Comparison of ENCODE assay signal across 8 mouse cellular contexts in genomic region chr14:122476041-122476821, GRCm38 (mm10). TPM values are rescaled to one million over a fixed set of nuclear protein-coding genes. Genes with fewer than 3 reads are reported as not detected.
DNase-seq lines count a peak whose midpoint lies in the region; ATAC-seq and TF ChIP-seq lines count a peak whose summit lies in the region.

No protein-coding gene starts in this region.

- DNase-seq in heart, adult 2 months, result peak in 1 of 2 experiments; percentile 42
- DNase-seq in heart, adult 9 months (ENCODE audit: low spot score in 2 of 2), result no peak
- peak; percentile 59 for DNase-seq in ES-CJ7 (ENCODE audit: low read depth, low spot score)
- DNase-seq in embryonic facial prominence, embryonic 14.5 days (ENCODE audit: low spot score), result no peak
- DNase-seq in neural tube, embryonic 11.5 days (ENCODE audit: low spot score), result peak; percentile 66
- no peak for DNase-seq in left cerebral cortex, adult 18-20 months (ENCODE audit: low spot score in 2 of 2)
- no peak for DNase-seq in adrenal gland, postnatal 4 days (ENCODE audit: low spot score in 2 of 2)

- no peak overlapping the region for H3K9ac ChIP-seq in heart, adult 2 months (ENCODE audit: low read depth, low read length)
- peak overlapping the region; percentile 63 for H3K9ac ChIP-seq in embryonic facial prominence, embryonic 14.5 days (ENCODE audit: low read depth, low read length)
- no peak overlapping the region for H3K9ac ChIP-seq in intestine, postnatal 0 days (ENCODE audit: low read depth, low read length)
- peak overlapping the region; percentile 95 for H3K9ac ChIP-seq in neural tube, embryonic 11.5 days (ENCODE audit: low read length)

- peak overlapping the region; percentile 68 for H3K4me2 ChIP-seq in embryonic facial prominence, embryonic 14.5 days (ENCODE audit: low read depth, low read length)
- H3K4me2 ChIP-seq in intestine, postnatal 0 days (replicated peaks; ENCODE audit: low read depth), result peak overlapping the region; percentile 66
- peak overlapping the region; percentile 72 for H3K4me2 ChIP-seq in neural tube, embryonic 11.5 days (ENCODE audit: low read depth)

- intact Hi-C loops in heart, adult 2 months (cut with DNase I), result no loop called here

- no peak overlapping the region for H3K27ac ChIP-seq in heart, adult 2 months
- peak overlapping the region; percentile 70; the same call in 1 of the 2 replicates for H3K27ac ChIP-seq in embryonic facial prominence, embryonic 14.5 days (replicated peaks; ENCODE audit: low read depth, low read length)
- no peak overlapping the region for H3K27ac ChIP-seq in intestine, postnatal 0 days (ENCODE audit: low read depth, low read length)
- peak overlapping the region; percentile 98 for H3K27ac ChIP-seq in neural tube, embryonic 11.5 days (ENCODE audit: low read depth, low read length)

- no peak; the same call in 1 of the 2 replicates for ATAC-seq in embryonic facial prominence, embryonic 14.5 days (ENCODE audit: low read depth)
- no peak for ATAC-seq in intestine, postnatal 0 days
- no peak for ATAC-seq in neural tube, embryonic 11.5 days (ENCODE audit: insufficient read depth, low FRiP score, low TSS enrichment)

- no peak for TF ChIP-seq EP300 in heart, adult 2 months (IDR thresholded peaks at IDR 0.05; ENCODE audit: insufficient read depth, low read depth, low read length)

- no peaks in the 10 kb centered on the region for H3K36me3 ChIP-seq in heart, adult 2 months (ENCODE audit: control insufficient read depth, insufficient read depth, low read length)
- H3K36me3 ChIP-seq in embryonic facial prominence, embryonic 14.5 days (ENCODE audit: control insufficient read depth, insufficient read depth, low read length), result no peaks in the 10 kb centered on the region
- H3K36me3 ChIP-seq in intestine, postnatal 0 days (ENCODE audit: control insufficient read depth, insufficient read depth), result no peaks in the 10 kb centered on the region
- H3K36me3 ChIP-seq in neural tube, embryonic 11.5 days (ENCODE audit: control insufficient read depth, insufficient read depth, low read length), result no peaks in the 10 kb centered on the region

- H3K9me3 ChIP-seq in embryonic facial prominence, embryonic 14.5 days (ENCODE audit: control insufficient read depth, low read length), result no peaks in the 10 kb centered on the region
- no peaks in the 10 kb centered on the region for H3K9me3 ChIP-seq in intestine, postnatal 0 days (ENCODE audit: control insufficient read depth)
- no peaks in the 10 kb centered on the region for H3K9me3 ChIP-seq in neural tube, embryonic 11.5 days (ENCODE audit: control insufficient read depth, low read length)

- no peaks in the 10 kb centered on the region for H3K79me2 ChIP-seq in heart, adult 2 months (replicated peaks; ENCODE audit: control insufficient read depth, insufficient read depth, low read length)

- H3K4me1 ChIP-seq in heart, adult 2 months (ENCODE audit: control insufficient read depth, insufficient read depth, low read length), result no peaks in the 10 kb centered on the region
- peaks cover 12% of the 10 kb centered on the region for H3K4me1 ChIP-seq in embryonic facial prominence, embryonic 14.5 days (ENCODE audit: control insufficient read depth, insufficient read depth, low read length)
- no peaks in the 10 kb centered on the region for H3K4me1 ChIP-seq in intestine, postnatal 0 days (replicated peaks; ENCODE audit: control insufficient read depth, insufficient read depth, low read length)
- peaks cover 15% of the 10 kb centered on the region; the same call in 1 of the 2 replicates for H3K4me1 ChIP-seq in neural tube, embryonic 11.5 days (ENCODE audit: control insufficient read depth, insufficient read depth, low read length)

- H3K4me3 ChIP-seq in heart, adult 2 months, result peak overlapping the region; percentile 9; the same call in 1 of the 2 replicates
- peak overlapping the region; percentile 49 for H3K4me3 ChIP-seq in embryonic facial prominence, embryonic 14.5 days (ENCODE audit: low read depth, low read length)
- H3K4me3 ChIP-seq in intestine, postnatal 0 days (ENCODE audit: low read depth, low read length), result peak overlapping the region; percentile 43
- peak overlapping the region; percentile 75 for H3K4me3 ChIP-seq in neural tube, embryonic 11.5 days (ENCODE audit: low read depth, low read length)

- no peak for TF ChIP-seq POLR2A in heart, adult 2 months (IDR thresholded peaks at IDR 0.05; ENCODE audit: insufficient read depth, low read depth, low read length)

- 2% methylated on average over 62 of the region's 62 CpGs for WGBS in heart, adult 2 months
- under 1% methylated on average over 46 of the region's 62 CpGs for WGBS in embryonic facial prominence, embryonic 14.5 days
- WGBS in intestine, postnatal 0 days, result under 1% methylated on average over 62 of the region's 62 CpGs
- WGBS in neural tube, embryonic 11.5 days, result under 1% methylated on average over 62 of the region's 62 CpGs

- H3K27me3 ChIP-seq in heart, adult 2 months (ENCODE audit: control insufficient read depth, insufficient read depth, low read length), result peaks cover 43% of the 10 kb centered on the region
- peaks cover 95% of the 10 kb centered on the region for H3K27me3 ChIP-seq in embryonic facial prominence, embryonic 14.5 days (replicated peaks; ENCODE audit: control insufficient read depth, insufficient read depth, low read length)
- peaks cover 99% of the 10 kb centered on the region for H3K27me3 ChIP-seq in intestine, postnatal 0 days (replicated peaks; ENCODE audit: control insufficient read depth, insufficient read depth, low read length)
- peaks cover 47% of the 10 kb centered on the region for H3K27me3 ChIP-seq in neural tube, embryonic 11.5 days (ENCODE audit: control insufficient read depth, insufficient read depth, low read length)

- TF ChIP-seq CTCF in heart, adult 2 months (IDR thresholded peaks at IDR 0.05), result no peak
- TF ChIP-seq CTCF in intestine, postnatal 0 days (IDR thresholded peaks at IDR 0.05; ENCODE audit: low read depth), result no peak

RNA-seq across cellular contexts. Expression of gene Zic2, which starts 1.0 kb away (rescaled TPM):
- total RNA-seq in heart, adult 2 months (2021), result not detected
- 0.31 TPM in 1 of 2 replicates, not detected in the other for polyA plus RNA-seq in heart, adult 2 months (2012; rRNA removed)
- polyA plus RNA-seq in embryonic facial prominence, embryonic 14.5 days (2014; fragmentation: Nextera tagmentation; extraction: Ambion mirVana), result 1.6 TPM in 2 replicates
- not detected in 2 replicates for polyA plus RNA-seq in intestine, postnatal 0 days (2015; fragmentation: Nextera tagmentation; extraction: Ambion mirVana)
- polyA plus RNA-seq in neural tube, embryonic 11.5 days (2014; fragmentation: Nextera tagmentation; extraction: Ambion mirVana), result 6.3 and 7.6 TPM in 2 replicates
- 10 to 100 TPM; 19.0 to 20.2 TPM for total RNA-seq in left cerebral cortex, adult 18-20 months (2021)
- 1 to 10 TPM in 1 of 2 experiments, under 1 TPM in 1; 0.22 to 1.4 TPM for total RNA-seq in adrenal gland, postnatal 4 days (2021)

RNA-seq across cellular contexts. Expression of gene Zic5, which starts 10.8 kb away (rescaled TPM):
- not detected for total RNA-seq in heart, adult 2 months (2021)
- not detected in 2 replicates for polyA plus RNA-seq in heart, adult 2 months (2012; rRNA removed)
- 1.9 and 2.1 TPM in 2 replicates for polyA plus RNA-seq in embryonic facial prominence, embryonic 14.5 days (2014; fragmentation: Nextera tagmentation; extraction: Ambion mirVana)
- not detected in 2 replicates for polyA plus RNA-seq in intestine, postnatal 0 days (2015; fragmentation: Nextera tagmentation; extraction: Ambion mirVana)
- 10.3 and 10.8 TPM in 2 replicates for polyA plus RNA-seq in neural tube, embryonic 11.5 days (2014; fragmentation: Nextera tagmentation; extraction: Ambion mirVana)
- total RNA-seq in left cerebral cortex, adult 18-20 months (2021), result 1 to 10 TPM; 3.0 to 4.0 TPM
- under 1 TPM in 1 of 2 experiments, not detected in 1; 0.40 TPM for total RNA-seq in adrenal gland, postnatal 4 days (2021)

RNA-seq across cellular contexts. Expression of gene Gm10837, which starts 14.2 kb away (rescaled TPM):
- total RNA-seq in heart, adult 2 months (2021), result not detected
- polyA plus RNA-seq in heart, adult 2 months (2012; rRNA removed), result not detected in 2 replicates
- polyA plus RNA-seq in embryonic facial prominence, embryonic 14.5 days (2014; fragmentation: Nextera tagmentation; extraction: Ambion mirVana), result 0.14 TPM in 1 of 2 replicates, not detected in the other
- polyA plus RNA-seq in intestine, postnatal 0 days (2015; fragmentation: Nextera tagmentation; extraction: Ambion mirVana), result not detected in 2 replicates
- polyA plus RNA-seq in neural tube, embryonic 11.5 days (2014; fragmentation: Nextera tagmentation; extraction: Ambion mirVana), result 0.51 and 0.54 TPM in 2 replicates
- not detected for total RNA-seq in left cerebral cortex, adult 18-20 months (2021)
- not detected for total RNA-seq in adrenal gland, postnatal 4 days (2021)

RNA-seq across cellular contexts. Expression of gene Gm5089, which starts 25.3 kb away (rescaled TPM):
- total RNA-seq in heart, adult 2 months (2021), result not detected
- polyA plus RNA-seq in heart, adult 2 months (2012; rRNA removed), result not detected in 2 replicates
- polyA plus RNA-seq in embryonic facial prominence, embryonic 14.5 days (2014; fragmentation: Nextera tagmentation; extraction: Ambion mirVana), result not detected in 2 replicates
- not detected in 2 replicates for polyA plus RNA-seq in intestine, postnatal 0 days (2015; fragmentation: Nextera tagmentation; extraction: Ambion mirVana)
- 0.23 and 0.35 TPM in 2 replicates for polyA plus RNA-seq in neural tube, embryonic 11.5 days (2014; fragmentation: Nextera tagmentation; extraction: Ambion mirVana)
- total RNA-seq in left cerebral cortex, adult 18-20 months (2021), result under 1 TPM; 0.28 to 0.35 TPM
- not detected for total RNA-seq in adrenal gland, postnatal 4 days (2021)

RNA-seq across cellular contexts. Expression of gene Pcca, which starts 57.9 kb away (rescaled TPM):
- 100 to 1,000 TPM in 1 of 2 experiments, 10 to 100 TPM in 1; 86.0 to 102 TPM for total RNA-seq in heart, adult 2 months (2021)
- 38.6 and 68.0 TPM in 2 replicates for polyA plus RNA-seq in heart, adult 2 months (2012; rRNA removed)
- 23.1 and 23.2 TPM in 2 replicates for polyA plus RNA-seq in embryonic facial prominence, embryonic 14.5 days (2014; fragmentation: Nextera tagmentation; extraction: Ambion mirVana)
- 5.9 and 7.7 TPM in 2 replicates for polyA plus RNA-seq in intestine, postnatal 0 days (2015; fragmentation: Nextera tagmentation; extraction: Ambion mirVana)
- 33.1 and 33.4 TPM in 2 replicates for polyA plus RNA-seq in neural tube, embryonic 11.5 days (2014; fragmentation: Nextera tagmentation; extraction: Ambion mirVana)
- 10 to 100 TPM; 38.9 to 42.5 TPM for total RNA-seq in left cerebral cortex, adult 18-20 months (2021)
- total RNA-seq in adrenal gland, postnatal 4 days (2021), result 10 to 100 TPM; 63.2 to 64.4 TPM

Comparison
In these comparisons a context has a peak if more than half of its experiments do, and no peak if none do; other contexts are left out.
1. DNase-seq: peak in ES-CJ7 (single experiment) and neural tube, embryonic 11.5 days (single experiment); none in heart, adult 9 months (0 of 2), embryonic facial prominence, embryonic 14.5 days (single experiment), left cerebral cortex, adult 18-20 months (0 of 2) and adrenal gland, postnatal 4 days (0 of 2).
2. H3K27ac ChIP-seq: peak in embryonic facial prominence, embryonic 14.5 days (single experiment) and neural tube, embryonic 11.5 days (single experiment); none in heart, adult 2 months (single experiment) and intestine, postnatal 0 days (single experiment).
3. H3K4me3 ChIP-seq: peak in every context shown above with its lines; median percentile 75 in neural tube, embryonic 11.5 days; 49 in embryonic facial prominence, embryonic 14.5 days; 43 in intestine, postnatal 0 days; 9 in heart, adult 2 months.
4. H3K9ac ChIP-seq: peak in embryonic facial prominence, embryonic 14.5 days (single experiment) and neural tube, embryonic 11.5 days (single experiment); none in heart, adult 2 months (single experiment) and intestine, postnatal 0 days (single experiment).
5. Peak in every context shown above with its lines, with median percentiles within 50 percentile points of each other: H3K4me2 ChIP-seq.